Mouse (Mus musculus) intestine, embryonic 16.5 days (tissue): Measurements from ENCODE around the gene Klhl23. TPM values are rescaled to one million over a fixed set of nuclear protein-coding genes. Genes with fewer than 3 reads are reported as not detected.
A peak's percentile ranks its signal among the peaks of the same experiment; 100 is the strongest.

Experiments
- ATAC-seq: fragments of 200-750 bp; cut with Nextera tagmentation; 2 replicates; pipeline ENCODE4 v1.8.0; 2017; ENCODE audit warnings: moderate TSS enrichment, moderate library complexity
- H3K27ac ChIP-seq: fragments of 300-500 bp; sonication (generic); 2 replicates; pipeline ENCODE4 v1.5.1; 2014; ENCODE audit warnings: mild to moderate bottlenecking, low read length
- H3K27me3 ChIP-seq: fragments of 300-500 bp; sonication (generic); replicated peaks from 2 replicates; pipeline ENCODE4 v1.6.1; 2014; ENCODE audit warnings: low read length, control low read depth, mixed read lengths; ENCODE audit not compliant: control insufficient read depth, insufficient read depth
- H3K36me3 ChIP-seq: fragments of 300-500 bp; sonication (generic); 2 replicates; pipeline ENCODE4 v1.6.1; 2014; ENCODE audit warnings: low read length, control low read depth; ENCODE audit not compliant: control insufficient read depth, insufficient read depth
- H3K4me1 ChIP-seq: fragments of 300-500 bp; sonication (generic); 2 replicates; pipeline ENCODE4 v1.6.1; 2014; ENCODE audit warnings: low read length, control low read depth, mixed read lengths; ENCODE audit not compliant: control insufficient read depth, insufficient read depth
- H3K4me2 ChIP-seq: fragments of 300-500 bp; sonication (generic); 2 replicates; pipeline ENCODE4 v1.6.1; 2014; ENCODE audit warnings: low read depth, low read length, control low read depth
- H3K4me3 ChIP-seq: fragments of 300-500 bp; sonication (generic); 2 replicates; pipeline ENCODE4 v1.5.1; 2014; ENCODE audit warnings: mild to moderate bottlenecking, low read length
- H3K9ac ChIP-seq: fragments of 300-500 bp; sonication (generic); 2 replicates; pipeline ENCODE4 v1.6.1; 2014; ENCODE audit warnings: low read depth, low read length
- H3K9me3 ChIP-seq: fragments of 300-500 bp; sonication (generic); 2 replicates; pipeline ENCODE4 v1.6.1; 2016; ENCODE audit warnings: low read length, control low read depth; ENCODE audit not compliant: control insufficient read depth
- WGBS: fragments of 180-500 bp; shearing (Covaris S2); extraction: QIAGEN DNeasy Blood & Tissue Kit; methylation state at CpG from one replicate; pipeline ENCODE4 v1.1.7; 2014; 5-methylcytosine and 5-hydroxymethylcytosine counted together
- polyA plus RNA-seq: library from polyadenylated mRNA; unstranded; fragments of >200 nt; fragmentation: Nextera tagmentation; extraction: Ambion mirVana; gene quantifications from 2 replicates; pipeline ENCODE4 v1.2.1, GENCODE M21; 2015

Klhl23 gene
- polyA plus RNA-seq, 1 experiment from 2014 or later, result 31.1 TPM

- peak within 1 kb of the TSS; percentile 74 for H3K4me2 ChIP-seq
- H3K27me3 ChIP-seq, result no peaks in the 10 kb centered on the region
- no peaks in the 10 kb centered on the region for H3K36me3 ChIP-seq
- ATAC-seq, result peak; percentile 99
- H3K9me3 ChIP-seq, result no peaks in the 10 kb centered on the region
- 2% methylated on average over 45 of the region's 45 CpGs for WGBS
- 0 out of 2 replicates have a peak, but pooled peaks cover 4% of the 10 kb centered on the region for H3K4me1 ChIP-seq
- H3K9ac ChIP-seq, result peak within 1 kb of the TSS; percentile 88
- peak within 1 kb of the TSS; percentile 70 for H3K4me3 ChIP-seq
- peak within 1 kb of the TSS; percentile 78 for H3K27ac ChIP-seq
These were observed 63.9 kb downstream of the Klhl23 start, which contains the start of gene Mettl5 for GRCm38 (mm10) chr2:69885451-69886305. Gene Mettl5, minus strand, starts transcription at chr2:69885615.

Other genes starting within 250 kb of the Klhl23 start
- gene Lrp2, start 235.9 kb upstream of the Klhl23 start, polyA plus RNA-seq, result 2.0 and 2.2 TPM in 2 replicates
- gene Bbs5, start 174.8 kb upstream of the Klhl23 start, polyA plus RNA-seq, result 10.3 and 11.1 TPM in 2 replicates
- 0.16 and 0.18 TPM in 2 replicates for gene Klhl41, start 151.8 kb upstream of the Klhl23 start, polyA plus RNA-seq
- 11.3 and 12.0 TPM in 2 replicates for gene Fastkd1, start 108.4 kb upstream of the Klhl23 start, polyA plus RNA-seq
- 110 and 126 TPM in 2 replicates for gene Ppig, start 99.4 kb upstream of the Klhl23 start, polyA plus RNA-seq
- 0.84 and 0.97 TPM in 2 replicates for gene Ccdc173, start 32.4 kb upstream of the Klhl23 start, polyA plus RNA-seq
- gene Phospho2, start 32.3 kb upstream of the Klhl23 start, polyA plus RNA-seq, result 22.4 and 23.1 TPM in 2 replicates
- 223 and 249 TPM in 2 replicates for gene Ssb, start 39.6 kb downstream of the Klhl23 start, polyA plus RNA-seq
- 36.7 and 38.5 TPM in 2 replicates for gene Mettl5, start 63.7 kb downstream of the Klhl23 start, polyA plus RNA-seq
- 8.3 and 11.1 TPM in 2 replicates for gene Ubr3, start 75.3 kb downstream of the Klhl23 start, polyA plus RNA-seq
- gene Myo3b, start 217.2 kb downstream of the Klhl23 start, polyA plus RNA-seq, result 0.04 and 0.07 TPM in 2 replicates